Mouse (Mus musculus) stomach, embryonic 15.5 days (tissue): Measurements from ENCODE around the gene Tex14. TPM values are rescaled to one million over a fixed set of nuclear protein-coding genes. Genes with fewer than 3 reads are reported as not detected.
A peak's percentile ranks its signal among the peaks of the same experiment; 100 is the strongest.
"Not testable (repeated sequence)": the region's sequence is repeated elsewhere in the genome, so short reads cannot be mapped to it uniquely, and the experiment has no call there.

Source experiments
- ATAC-seq: fragments of 200-750 bp; cut with Nextera tagmentation; 2 replicates; pipeline ENCODE4 v1.8.0; 2017; ENCODE audit warnings: low read depth, moderate number of reproducible peaks, moderate TSS enrichment; ENCODE audit not compliant: insufficient read depth, low FRiP score
- H3K27ac ChIP-seq: fragments of 300-500 bp; sonication (generic); 2 replicates; pipeline ENCODE4 v1.5.1; 2015; ENCODE audit warnings: mild to moderate bottlenecking, inconsistent platforms
- H3K27me3 ChIP-seq: fragments of 300-500 bp; sonication (generic); replicated peaks from 2 replicates; pipeline ENCODE4 v1.6.1; 2015; ENCODE audit warnings: inconsistent platforms
- H3K36me3 ChIP-seq: fragments of 300-500 bp; sonication (generic); 2 replicates; pipeline ENCODE4 v1.6.1; 2015; ENCODE audit warnings: inconsistent platforms
- H3K4me1 ChIP-seq: fragments of 300-500 bp; sonication (generic); 2 replicates; pipeline ENCODE4 v1.6.1; 2015; ENCODE audit warnings: inconsistent platforms
- H3K4me2 ChIP-seq: fragments of 300-500 bp; sonication (generic); 2 replicates; pipeline ENCODE4 v1.6.1; 2015; ENCODE audit warnings: mild to moderate bottlenecking, inconsistent platforms
- H3K4me3 ChIP-seq: fragments of 300-500 bp; sonication (generic); replicated peaks from 2 replicates; pipeline ENCODE4 v1.5.1; 2015; ENCODE audit warnings: inconsistent platforms
- H3K9ac ChIP-seq: fragments of 300-500 bp; sonication (generic); 2 replicates; pipeline ENCODE4 v1.6.1; 2015; ENCODE audit warnings: inconsistent platforms
- H3K9me3 ChIP-seq: fragments of 300-500 bp; sonication (generic); 2 replicates; pipeline ENCODE4 v1.6.1; 2016; ENCODE audit warnings: inconsistent platforms
- WGBS: fragments of 180-500 bp; shearing (Covaris S2); methylation state at CpG from one replicate; pipeline ENCODE4 v1.1.7; 2015; 5-methylcytosine and 5-hydroxymethylcytosine counted together
- polyA plus RNA-seq: library from polyadenylated mRNA; unstranded; fragments of >200 nt; fragmentation: Nextera tagmentation; extraction: Ambion mirVana; gene quantifications from 2 replicates; pipeline ENCODE4 v1.2.1, GENCODE M21; 2015

The Tex14 gene
- polyA plus RNA-seq, 1 experiment from 2014 or later, result 0.59 TPM

GRCm38 (mm10) chr11:87444056-87444455 lies 39.2 kb downstream of the Tex14 start:
- H3K4me3 ChIP-seq, H3K27me3 ChIP-seq, H3K4me1 ChIP-seq, H3K4me2 ChIP-seq, ATAC-seq, H3K9me3 ChIP-seq, H3K36me3 ChIP-seq, H3K9ac ChIP-seq: not testable (repeated sequence)
- H3K27ac ChIP-seq, result 0 out of 2 replicates have a peak overlapping the region, but pooled peaks have one; percentile 80
- WGBS, result 65% methylated on average over 10 of the region's 10 CpGs

GRCm38 (mm10) chr11:87444735-87445428 lies 40.0 kb downstream of the Tex14 start:
- peak overlapping the region; percentile 33 for H3K4me2 ChIP-seq
- no peak overlapping the region for H3K9ac ChIP-seq

GRCm38 (mm10) chr11:87445593-87445992 lies 40.7 kb downstream of the Tex14 start:
- not testable (repeated sequence) for H3K27me3 ChIP-seq, H3K9me3 ChIP-seq, H3K9ac ChIP-seq, H3K4me2 ChIP-seq, H3K27ac ChIP-seq, H3K4me1 ChIP-seq, H3K36me3 ChIP-seq, ATAC-seq, H3K4me3 ChIP-seq
- 56% methylated on average over 4 of the region's 4 CpGs for WGBS

More at GRCm38 (mm10) chr11:87444735-87445428, 40.0 kb downstream of the Tex14 start:
- H3K27ac ChIP-seq, result no peak overlapping the region
- ATAC-seq, result no peak
- no peaks in the 10 kb centered on the region for H3K36me3 ChIP-seq
- H3K4me3 ChIP-seq, result no peak overlapping the region
- H3K4me1 ChIP-seq, result peaks cover 5% of the 10 kb centered on the region; the same call in 1 of the 2 replicates
- WGBS, result 6% methylated on average over 16 of the region's 16 CpGs
- no peaks in the 10 kb centered on the region for H3K27me3 ChIP-seq
- no peaks in the 10 kb centered on the region for H3K9me3 ChIP-seq

- Histone ChIP-seq H3K4me3 (no peak overlapping the region), H3K9me3 (no peaks in the 10 kb centered on the region), H3K27ac (no peak overlapping the region), H3K4me1 (peaks cover 5% of the 10 kb centered on the region; the same call in 1 of the 2 replicates), H3K27me3 (no peaks in the 10 kb centered on the region), H3K4me2 (no peak overlapping the region), H3K9ac (no peak overlapping the region), H3K36me3 (no peaks in the 10 kb centered on the region)
- 91% methylated on average over 3 of the region's 3 CpGs for WGBS
- ATAC-seq, result no peak
Observed at GRCm38 (mm10) chr11:87446159-87446558, 41.3 kb downstream of the Tex14 start.

- Histone ChIP-seq H3K36me3 (no peaks in the 10 kb centered on the region), H3K27me3 (no peaks in the 10 kb centered on the region)
Observed at GRCm38 (mm10) chr11:87447429-87447828, 42.6 kb downstream of the Tex14 start.

GRCm38 (mm10) chr11:87448081-87448475 lies 43.2 kb downstream of the Tex14 start:
- H3K27me3 ChIP-seq, H3K36me3 ChIP-seq, H3K9ac ChIP-seq, H3K9me3 ChIP-seq, H3K4me1 ChIP-seq: not testable (repeated sequence)
- peak; percentile 94 for ATAC-seq
- Histone ChIP-seq H3K4me3 (peak overlapping the region; percentile 41), H3K27ac (peak overlapping the region; percentile 57; the same call in 1 of the 2 replicates), H3K4me2 (peak overlapping the region; percentile 72)
- WGBS, result under 1% methylated on average over 31 of the region's 34 CpGs

More at GRCm38 (mm10) chr11:87447429-87447828, 42.6 kb downstream of the Tex14 start:
- H3K4me1 ChIP-seq, result peaks cover 5% of the 10 kb centered on the region; the same call in 1 of the 2 replicates
- ATAC-seq, result no peak
- no peak overlapping the region for H3K4me3 ChIP-seq
- H3K9ac ChIP-seq, result no peak overlapping the region
- no peak overlapping the region for H3K4me2 ChIP-seq
- H3K27ac ChIP-seq, result no peak overlapping the region
- H3K9me3 ChIP-seq, result no peaks in the 10 kb centered on the region

GRCm38 (mm10) chr11:87448476-87449199 lies 43.8 kb downstream of the Tex14 start:
- not testable (repeated sequence) for H3K27me3 ChIP-seq, H3K9me3 ChIP-seq, H3K9ac ChIP-seq, H3K4me1 ChIP-seq, H3K4me3 ChIP-seq, H3K4me2 ChIP-seq, H3K36me3 ChIP-seq
- ATAC-seq, result peak; percentile 93
- WGBS, result under 1% methylated on average over 6 of the region's 32 CpGs
- H3K27ac ChIP-seq, result peak overlapping the region; percentile 86

- Histone ChIP-seq H3K27me3 (no peaks in the 10 kb centered on the region), H3K9ac (no peak overlapping the region), H3K9me3 (no peaks in the 10 kb centered on the region), H3K27ac (peak overlapping the region; percentile 86), H3K4me2 (no peak overlapping the region), H3K36me3 (no peaks in the 10 kb centered on the region), H3K4me3 (no peak overlapping the region), H3K4me1 (peaks cover 5% of the 10 kb centered on the region; the same call in 1 of the 2 replicates)
- WGBS, result 3% methylated on average over 3 of the region's 3 CpGs
- no peak for ATAC-seq
Observed at GRCm38 (mm10) chr11:87449200-87449547, 44.3 kb downstream of the Tex14 start.

GRCm38 (mm10) chr11:87449847-87450246 lies 45.0 kb downstream of the Tex14 start:
- WGBS, result 50% methylated on average over 5 of the region's 5 CpGs

GRCm38 (mm10) chr11:87452779-87453178 lies 47.9 kb downstream of the Tex14 start:
- ATAC-seq, H3K4me2 ChIP-seq, H3K27ac ChIP-seq, H3K4me3 ChIP-seq, H3K9me3 ChIP-seq, H3K27me3 ChIP-seq, H3K4me1 ChIP-seq, H3K9ac ChIP-seq, H3K36me3 ChIP-seq: not testable (repeated sequence)
- WGBS, result 69% methylated on average over 8 of the region's 8 CpGs

More at GRCm38 (mm10) chr11:87449847-87450246, 45.0 kb downstream of the Tex14 start:
- not testable (repeated sequence) for H3K9me3 ChIP-seq, H3K27me3 ChIP-seq, H3K36me3 ChIP-seq, H3K4me2 ChIP-seq, ATAC-seq, H3K4me1 ChIP-seq, H3K4me3 ChIP-seq, H3K27ac ChIP-seq, H3K9ac ChIP-seq

- ATAC-seq, result no peak
- peak overlapping the region; percentile 57 for H3K27ac ChIP-seq
- 0 out of 2 replicates have a peak overlapping the region, but pooled peaks have one; percentile 9 for H3K4me2 ChIP-seq
- H3K4me3 ChIP-seq, result no peak overlapping the region
- H3K36me3 ChIP-seq, result no peaks in the 10 kb centered on the region
- H3K27me3 ChIP-seq, result no peaks in the 10 kb centered on the region
- no peaks in the 10 kb centered on the region; the same call in 1 of the 2 replicates for H3K4me1 ChIP-seq
- no peak overlapping the region for H3K9ac ChIP-seq
- WGBS, result 12% methylated on average over 13 of the region's 13 CpGs
- no peaks in the 10 kb centered on the region for H3K9me3 ChIP-seq
Observed at GRCm38 (mm10) chr11:87453216-87454034, 48.6 kb downstream of the Tex14 start.
